Mouse (Mus musculus): ENCODE measurements around the gene Exoc6b. TPM values are rescaled to one million over a fixed set of nuclear protein-coding genes. Genes with fewer than 3 reads are reported as not detected.

Exoc6b gene
- total RNA-seq, 2 experiments from 2014 or later: 42.7 to 55.3 TPM

GRCm38 (mm10) chr6:84883720-84884119 lies 185.6 kb downstream of the Exoc6b start:
- no peak for DNase-seq (ENCODE audit: low spot score in 2 of 2)

GRCm38 (mm10) chr6:84882663-84883517 lies 186.4 kb downstream of the Exoc6b start:
- DNase-seq (ENCODE audit: low spot score in 2 of 2): no peak

- DNase-seq (ENCODE audit: low spot score in 2 of 2): no peak
These were observed 193.4 kb downstream of the Exoc6b start for GRCm38 (mm10) chr6:84875869-84876268.

- no peak for DNase-seq (ENCODE audit: low spot score in 2 of 2)
These were observed 202.2 kb downstream of the Exoc6b start for GRCm38 (mm10) chr6:84867114-84867513.

GRCm38 (mm10) chr6:84864625-84865024 lies 204.7 kb downstream of the Exoc6b start:
- DNase-seq (ENCODE audit: low spot score in 2 of 2): no peak

- DNase-seq (ENCODE audit: low spot score in 2 of 2): no peak
These were observed 205.4 kb downstream of the Exoc6b start for GRCm38 (mm10) chr6:84863816-84864375.

GRCm38 (mm10) chr6:84845665-84846064 lies 223.6 kb downstream of the Exoc6b start:
- DNase-seq (ENCODE audit: low spot score in 2 of 2): no peak

- no peak for DNase-seq (ENCODE audit: low spot score in 2 of 2)
These were observed 228.2 kb downstream of the Exoc6b start for GRCm38 (mm10) chr6:84841138-84841537.

GRCm38 (mm10) chr6:84807546-84807945 lies 261.8 kb downstream of the Exoc6b start:
- DNase-seq (ENCODE audit: low spot score in 2 of 2): no peak

GRCm38 (mm10) chr6:84806132-84806730 lies 263.1 kb downstream of the Exoc6b start:
- no peak for DNase-seq (ENCODE audit: low spot score in 2 of 2)

- no peak for DNase-seq (ENCODE audit: low spot score in 2 of 2)
These were observed 270.6 kb downstream of the Exoc6b start for GRCm38 (mm10) chr6:84798736-84799135.

- no peak for DNase-seq (ENCODE audit: low spot score in 2 of 2)
These were observed 285.3 kb downstream of the Exoc6b start for GRCm38 (mm10) chr6:84783994-84784393.

GRCm38 (mm10) chr6:84779987-84780386 lies 289.3 kb downstream of the Exoc6b start:
- no peak for DNase-seq (ENCODE audit: low spot score in 2 of 2)

- DNase-seq (ENCODE audit: low spot score in 2 of 2): no peak
These were observed 290.3 kb downstream of the Exoc6b start for GRCm38 (mm10) chr6:84778970-84779369.

GRCm38 (mm10) chr6:84775908-84776307 lies 293.4 kb downstream of the Exoc6b start:
- no peak for DNase-seq (ENCODE audit: low spot score in 2 of 2)

GRCm38 (mm10) chr6:84755266-84755665 lies 314.0 kb downstream of the Exoc6b start:
- no peak for DNase-seq (ENCODE audit: low spot score in 2 of 2)

- DNase-seq (ENCODE audit: low spot score in 2 of 2): no peak
These were observed 316.4 kb downstream of the Exoc6b start for GRCm38 (mm10) chr6:84752806-84753420.

- DNase-seq (ENCODE audit: low spot score in 2 of 2): no peak
These were observed 317.9 kb downstream of the Exoc6b start for GRCm38 (mm10) chr6:84751409-84751808.

- DNase-seq (ENCODE audit: low spot score in 2 of 2): no peak
These were observed 322.4 kb downstream of the Exoc6b start for GRCm38 (mm10) chr6:84746847-84747395.

GRCm38 (mm10) chr6:84746193-84746846 lies 323.0 kb downstream of the Exoc6b start:
- no peak for DNase-seq (ENCODE audit: low spot score in 2 of 2)

GRCm38 (mm10) chr6:84745570-84745969 lies 323.7 kb downstream of the Exoc6b start:
- DNase-seq (ENCODE audit: low spot score in 2 of 2): no peak
